Mouse (Mus musculus): ENCODE results near the gene Fth1.
A peak's percentile ranks its signal among the peaks of the same experiment; 100 is the strongest.

DNA sequence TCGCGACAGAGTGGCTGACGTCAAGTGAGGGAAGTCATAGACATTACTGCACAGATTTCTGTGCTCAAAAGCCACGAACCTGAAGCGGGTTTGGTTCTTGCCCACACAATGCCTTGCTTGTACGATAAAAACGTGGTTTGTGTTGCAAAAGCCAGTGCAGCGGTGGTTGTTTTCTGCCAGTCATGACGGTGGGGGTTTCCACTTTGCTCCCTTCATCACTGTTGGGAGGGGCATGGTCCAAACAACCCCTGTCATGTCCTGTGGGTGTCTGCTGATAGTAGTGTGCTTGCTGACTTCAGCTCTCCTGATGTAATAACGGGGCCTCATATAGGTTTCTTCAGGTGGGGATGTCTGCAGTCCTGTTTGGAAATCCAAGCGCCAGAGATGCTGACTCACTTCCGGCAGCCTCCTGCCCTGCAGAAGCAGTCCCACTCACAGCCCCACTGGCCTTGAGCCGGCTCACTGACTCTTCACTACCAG, 41.5 kb upstream of the Fth1 start:
- TF ChIP-seq CTCF (IDR thresholded peaks at IDR 0.05): no peak
- peak; percentile 47 for TF ChIP-seq EP300 (IDR thresholded peaks at IDR 0.05)

Measured in lung, postnatal 0 days (tissue).